ENCODE assay signal across 9 mouse cellular contexts in the genomic region with DNA sequence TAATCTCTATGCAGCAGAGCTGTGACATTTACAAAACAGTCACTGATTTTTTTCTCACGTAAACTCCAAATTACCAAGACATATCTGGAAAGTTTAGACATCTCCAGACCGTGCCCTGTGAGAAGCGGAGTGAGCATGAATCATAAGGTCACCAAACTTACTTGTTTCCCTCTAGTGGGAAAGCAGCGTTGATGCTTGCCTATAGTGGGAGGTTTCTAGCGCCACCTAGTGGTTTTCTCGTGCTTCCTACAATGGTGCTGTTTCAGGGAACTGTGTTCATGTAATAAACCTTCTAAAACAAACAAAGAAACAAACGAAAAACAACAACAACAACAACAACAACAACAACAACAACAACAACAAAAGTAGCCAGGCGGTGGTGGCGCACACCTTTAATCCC. TPM values are rescaled to one million over a fixed set of nuclear protein-coding genes. Genes with fewer than 3 reads are reported as not detected.
A peak's percentile ranks its signal among the peaks of the same experiment; 100 is the strongest.
DNase-seq lines count a peak whose midpoint lies in the region; ATAC-seq and TF ChIP-seq lines count a peak whose summit lies in the region.
"Had no signal": no experiment of that assay in that cellular context is flagged by ENCODE, and none has a peak within 500 bp of the region (broad histone marks: within the 10 kb centered on the region; RNA-seq: fewer than 3 reads in every experiment).

No protein-coding gene starts in this region.

- DNase-seq in fat pad, adult 2 months (ENCODE audit: extremely low read depth, low read depth, low spot score): peak; percentile 11
- DNase-seq in heart, postnatal 4 days: peak; percentile 73
- DNase-seq in layer of hippocampus, adult 11-12 months (ENCODE audit: low spot score): peak; percentile 68
- peak; percentile 92 for DNase-seq in retina, postnatal 1 day
- DNase-seq in thymus, postnatal 4 days: peak; percentile 65

- WGBS in lung, embryonic 16.5 days: 11% methylated on average over 9 of the region's 9 CpGs

- peaks cover 17% of the 10 kb centered on the region for H3K4me1 ChIP-seq in E14TG2a.4 (replicated peaks; ENCODE audit: low read depth, low read length)
- no peaks in the 10 kb centered on the region for H3K4me1 ChIP-seq in bone marrow macrophage, adult 2 months (ENCODE audit: control insufficient read depth, insufficient read depth, low read length)
- no peaks in the 10 kb centered on the region for H3K4me1 ChIP-seq in lung, embryonic 16.5 days (replicated peaks; ENCODE audit: control insufficient read depth, insufficient read depth, low read length)
- H3K4me1 ChIP-seq: liver, embryonic 15.5 days had no signal

- H3K9ac ChIP-seq in lung, embryonic 16.5 days (ENCODE audit: low read length): no peak overlapping the region
- H3K9ac ChIP-seq: liver, embryonic 15.5 days had no signal

- TF ChIP-seq POLR2A in bone marrow macrophage, adult 2 months (IDR thresholded peaks at IDR 0.05; ENCODE audit: borderline replicate concordance, low read depth, low read length): no peak

- ATAC-seq in lung, embryonic 16.5 days (ENCODE audit: low read depth): peak; percentile 64; the same call in 1 of the 2 replicates

- no peak overlapping the region for H3K27ac ChIP-seq in bone marrow macrophage, adult 2 months (ENCODE audit: insufficient read depth, low read depth, low read length)
- no peak overlapping the region for H3K27ac ChIP-seq in lung, embryonic 16.5 days (ENCODE audit: low read length)
- H3K27ac ChIP-seq: liver, embryonic 15.5 days had no signal

- no peak overlapping the region for H3K4me3 ChIP-seq in E14TG2a.4 (replicated peaks; ENCODE audit: low read length)
- H3K4me3 ChIP-seq in bone marrow macrophage, adult 2 months (ENCODE audit: insufficient read depth, low read length): no peak overlapping the region
- no peak overlapping the region for H3K4me3 ChIP-seq in lung, embryonic 16.5 days (ENCODE audit: low read length)
- H3K4me3 ChIP-seq: liver, embryonic 15.5 days had no signal

- H3K36me3 ChIP-seq in E14TG2a.4 (ENCODE audit: insufficient read depth, low read length): no peaks in the 10 kb centered on the region
- H3K36me3 ChIP-seq in lung, embryonic 16.5 days (ENCODE audit: control insufficient read depth, insufficient read depth, low read length): no peaks in the 10 kb centered on the region
- H3K36me3 ChIP-seq: liver, embryonic 15.5 days had no signal

- peaks cover 6% of the 10 kb centered on the region; the same call in 1 of the 2 replicates for H3K9me3 ChIP-seq in E14TG2a.4 (ENCODE audit: low read length)
- 0 out of 2 replicates have a peak, but pooled peaks cover 2% of the 10 kb centered on the region for H3K9me3 ChIP-seq in lung, embryonic 16.5 days (ENCODE audit: control insufficient read depth, low read length)
- H3K9me3 ChIP-seq: liver, embryonic 15.5 days had no signal

- no peaks in the 10 kb centered on the region for H3K27me3 ChIP-seq in E14TG2a.4 (ENCODE audit: insufficient read depth, low read length)
- H3K27me3 ChIP-seq in lung, embryonic 16.5 days (ENCODE audit: control insufficient read depth, insufficient read depth, low read depth, low read length): no peaks in the 10 kb centered on the region
- H3K27me3 ChIP-seq: liver, embryonic 15.5 days had no signal

- TF ChIP-seq CTCF in E14TG2a.4 (conservative IDR thresholded peaks at IDR 0.05; ENCODE audit: low read length): peak; percentile 76
- peak; percentile 10; the same call in 1 of the 2 replicates for TF ChIP-seq CTCF in bone marrow macrophage, adult 2 months (IDR thresholded peaks at IDR 0.05; ENCODE audit: low read depth, low read length)

- H3K4me2 ChIP-seq in lung, embryonic 16.5 days (ENCODE audit: low read depth, low read length): no peak overlapping the region
- H3K4me2 ChIP-seq: liver, embryonic 15.5 days had no signal

RNA-seq across cellular contexts. Expression of a gene that starts 22.4 kb away (rescaled TPM):
- not detected in 2 replicates for polyA plus RNA-seq in bone marrow macrophage, adult 2 months (2012; ENCODE audit: insufficient read depth, insufficient read length, missing spikeins)
- under 1 TPM; 0.52 to 0.55 TPM for total RNA-seq in heart, postnatal 4 days (2021)
- 0.26 and 0.33 TPM in 2 replicates for polyA plus RNA-seq in lung, embryonic 16.5 days (2015; fragmentation: Nextera tagmentation; extraction: Ambion mirVana)

RNA-seq across cellular contexts. Expression of a gene that starts 40.8 kb away (rescaled TPM):
- not detected in 2 replicates for polyA plus RNA-seq in bone marrow macrophage, adult 2 months (2012; ENCODE audit: insufficient read depth, insufficient read length, missing spikeins)
- not detected for total RNA-seq in heart, postnatal 4 days (2021)
- polyA plus RNA-seq in lung, embryonic 16.5 days (2015; fragmentation: Nextera tagmentation; extraction: Ambion mirVana): not detected in 2 replicates
- polyA plus RNA-seq: liver, embryonic 15.5 days had no signal

RNA-seq across cellular contexts. Expression of a gene that starts 53.1 kb away (rescaled TPM):
- polyA plus RNA-seq in bone marrow macrophage, adult 2 months (2012; ENCODE audit: insufficient read depth, insufficient read length, missing spikeins): not detected in 2 replicates
- not detected for total RNA-seq in heart, postnatal 4 days (2021)
- not detected in 2 replicates for polyA plus RNA-seq in lung, embryonic 16.5 days (2015; fragmentation: Nextera tagmentation; extraction: Ambion mirVana)
- polyA plus RNA-seq: liver, embryonic 15.5 days had no signal

RNA-seq across cellular contexts. Expression of a gene that starts 53.5 kb away (rescaled TPM):
- polyA plus RNA-seq in bone marrow macrophage, adult 2 months (2012; ENCODE audit: insufficient read depth, insufficient read length, missing spikeins): 24.1 and 24.9 TPM in 2 replicates
- total RNA-seq in heart, postnatal 4 days (2021): 10 to 100 TPM in 1 of 2 experiments, 1 to 10 TPM in 1; 8.3 to 10.2 TPM
- polyA plus RNA-seq in lung, embryonic 16.5 days (2015; fragmentation: Nextera tagmentation; extraction: Ambion mirVana): 6.0 and 10.1 TPM in 2 replicates

Comparison
In these comparisons a context has a peak if more than half of its experiments do, and no peak if none do; other contexts are left out.
1. DNase-seq: peak in every context shown above with its lines; median percentile 92 in retina, postnatal 1 day; 73 in heart, postnatal 4 days; 68 in layer of hippocampus, adult 11-12 months; 65 in thymus, postnatal 4 days; 11 in fat pad, adult 2 months.